In genomic region chr13:83450820-83451219, GRCm38 (mm10) we compare ENCODE assay signal across 12 mouse cellular contexts. TPM values are rescaled to one million over a fixed set of nuclear protein-coding genes. Genes with fewer than 3 reads are reported as not detected.
DNase-seq lines count a peak whose midpoint lies in the region; ATAC-seq and TF ChIP-seq lines count a peak whose summit lies in the region.
"Had no signal": no experiment of that assay in that cellular context is flagged by ENCODE, and none has a peak within 500 bp of the region (broad histone marks: within the 10 kb centered on the region; RNA-seq: fewer than 3 reads in every experiment).

No protein-coding gene starts in this region.

- no peak for TF ChIP-seq CTCF in heart, postnatal 0 days (IDR thresholded peaks at IDR 0.05; ENCODE audit: low read depth)
- no peak for TF ChIP-seq CTCF in heart, adult 2 months (IDR thresholded peaks at IDR 0.05)
- no peak for TF ChIP-seq CTCF in MEL (IDR thresholded peaks at IDR 0.05 in 2 of 3, conservative IDR thresholded peaks at IDR 0.05 in 1 of 3; ENCODE audit: control insufficient read depth in 1 of 3, insufficient read depth in 1 of 3, low read depth in 2 of 3, low read length in 3 of 3, poor library complexity in 1 of 3, severe bottlenecking in 1 of 3)

- H3K9me3 ChIP-seq in heart, postnatal 0 days (replicated peaks; ENCODE audit: control insufficient read depth, low read length): no peaks in the 10 kb centered on the region
- H3K9me3 ChIP-seq in MEL (replicated peaks; ENCODE audit: insufficient read depth, low read length): no peaks in the 10 kb centered on the region
- H3K9me3 ChIP-seq in limb, embryonic 11.5 days (ENCODE audit: control insufficient read depth, low read length): no peaks in the 10 kb centered on the region
- H3K9me3 ChIP-seq in neural tube, embryonic 15.5 days (replicated peaks): no peaks in the 10 kb centered on the region
- H3K9me3 ChIP-seq: intestine, embryonic 15.5 days; limb, embryonic 15.5 days; stomach, embryonic 15.5 days had no signal

- intact Hi-C loops in heart, adult 2 months (cut with DNase I): no loop called here

- no peak overlapping the region for H3K9ac ChIP-seq in heart, postnatal 0 days (replicated peaks; ENCODE audit: low read depth, low read length)
- H3K9ac ChIP-seq in heart, adult 2 months (ENCODE audit: low read depth, low read length): no peak overlapping the region
- H3K9ac ChIP-seq in MEL (ENCODE audit: control insufficient read depth, low read depth, low read length, poor library complexity, severe bottlenecking): no peak overlapping the region
- H3K9ac ChIP-seq in limb, embryonic 11.5 days (ENCODE audit: low read length): no peak overlapping the region
- no peak overlapping the region for H3K9ac ChIP-seq in neural tube, embryonic 15.5 days (replicated peaks)
- H3K9ac ChIP-seq: intestine, embryonic 15.5 days; limb, embryonic 15.5 days; stomach, embryonic 15.5 days had no signal

- H3K36me3 ChIP-seq in heart, postnatal 0 days (replicated peaks; ENCODE audit: control insufficient read depth, insufficient read depth, low read length): no peaks in the 10 kb centered on the region
- H3K36me3 ChIP-seq in heart, adult 2 months (ENCODE audit: control insufficient read depth, insufficient read depth, low read length): no peaks in the 10 kb centered on the region
- H3K36me3 ChIP-seq in MEL (ENCODE audit: control insufficient read depth in 1 of 2, insufficient read depth in 2 of 2, low read length in 2 of 2): peaks cover 0 to 16% of the 10 kb centered on the region in 2 experiments; a peak in 2 of 4 replicates
- H3K36me3 ChIP-seq in limb, embryonic 11.5 days (ENCODE audit: control insufficient read depth, insufficient read depth, low read length): no peaks in the 10 kb centered on the region
- no peaks in the 10 kb centered on the region for H3K36me3 ChIP-seq in neural tube, embryonic 15.5 days
- H3K36me3 ChIP-seq: intestine, embryonic 15.5 days; limb, embryonic 15.5 days; stomach, embryonic 15.5 days had no signal

- peak; percentile 39 for DNase-seq in heart, postnatal 0 days (ENCODE audit: low spot score)
- DNase-seq in heart, adult 2 months: no peak
- peak; percentile 59 for DNase-seq in MEL (ENCODE audit: low read depth, low spot score)
- peak; percentile 38 for DNase-seq in embryo, embryonic 11.5 days (ENCODE audit: low read depth, low spot score)
- peak; percentile 61 for DNase-seq in limb, embryonic 11.5 days (ENCODE audit: low spot score)
- no peak for DNase-seq in spleen, adult 18-20 months
- DNase-seq: lung, postnatal 4 days; right cerebral cortex, adult 18-20 months had no signal

- ATAC-seq in heart, postnatal 0 days (ENCODE audit: insufficient read depth, low read depth): no peak
- ATAC-seq in limb, embryonic 11.5 days (ENCODE audit: insufficient number of reproducible peaks, low FRiP score, low TSS enrichment, low read depth): peak; percentile 77; the same call in 1 of the 2 replicates
- ATAC-seq in neural tube, embryonic 15.5 days (ENCODE audit: low FRiP score): no peak
- ATAC-seq: intestine, embryonic 15.5 days had no signal

- no peaks in the 10 kb centered on the region for H3K4me1 ChIP-seq in heart, postnatal 0 days (ENCODE audit: control insufficient read depth, insufficient read depth)
- H3K4me1 ChIP-seq in heart, adult 2 months (ENCODE audit: control insufficient read depth, insufficient read depth, low read length): no peaks in the 10 kb centered on the region
- H3K4me1 ChIP-seq in MEL (ENCODE audit: control insufficient read depth in 1 of 2, insufficient read depth in 2 of 2, low read length in 2 of 2): peaks cover 2 to 11% of the 10 kb centered on the region in 2 experiments; a peak in 3 of 4 replicates
- H3K4me1 ChIP-seq in limb, embryonic 11.5 days (ENCODE audit: control insufficient read depth, insufficient read depth, low read length): no peaks in the 10 kb centered on the region
- H3K4me1 ChIP-seq in neural tube, embryonic 15.5 days: no peaks in the 10 kb centered on the region
- H3K4me1 ChIP-seq: intestine, embryonic 15.5 days; limb, embryonic 15.5 days; stomach, embryonic 15.5 days had no signal

- no peak for TF ChIP-seq POLR2A in heart, adult 2 months (IDR thresholded peaks at IDR 0.05; ENCODE audit: insufficient read depth, low read depth, low read length)
- TF ChIP-seq POLR2A in MEL (IDR thresholded peaks at IDR 0.05; ENCODE audit: control insufficient read depth in 1 of 2, insufficient read depth in 1 of 2, low read depth in 1 of 2, low read length in 2 of 2, poor library complexity in 1 of 2): no peak

- H3K27me3 ChIP-seq in heart, postnatal 0 days (ENCODE audit: control insufficient read depth, insufficient read depth, low read length): no peaks in the 10 kb centered on the region
- no peaks in the 10 kb centered on the region for H3K27me3 ChIP-seq in heart, adult 2 months (ENCODE audit: control insufficient read depth, insufficient read depth, low read length)
- H3K27me3 ChIP-seq in MEL (ENCODE audit: control insufficient read depth in 1 of 2, insufficient read depth in 2 of 2, low read length in 2 of 2): no peaks in the 10 kb centered on the region
- H3K27me3 ChIP-seq in limb, embryonic 11.5 days (ENCODE audit: control insufficient read depth, insufficient read depth, low read length): no peaks in the 10 kb centered on the region
- H3K27me3 ChIP-seq in neural tube, embryonic 15.5 days (replicated peaks): no peaks in the 10 kb centered on the region
- H3K27me3 ChIP-seq: intestine, embryonic 15.5 days; limb, embryonic 15.5 days; stomach, embryonic 15.5 days had no signal

- H3K79me2 ChIP-seq in heart, adult 2 months (replicated peaks; ENCODE audit: control insufficient read depth, insufficient read depth, low read length): no peaks in the 10 kb centered on the region
- no peaks in the 10 kb centered on the region for H3K79me2 ChIP-seq in MEL (ENCODE audit: control insufficient read depth, insufficient read depth, low read length, poor library complexity)

- H3K4me3 ChIP-seq in heart, postnatal 0 days (ENCODE audit: low read depth, low read length): no peak overlapping the region
- no peak overlapping the region for H3K4me3 ChIP-seq in heart, adult 2 months
- no peak overlapping the region for H3K4me3 ChIP-seq in MEL (ENCODE audit: control insufficient read depth in 1 of 2, insufficient read depth in 1 of 2, low read depth in 2 of 2, low read length in 2 of 2)
- H3K4me3 ChIP-seq in limb, embryonic 11.5 days (ENCODE audit: low read depth, low read length): no peak overlapping the region
- no peak overlapping the region for H3K4me3 ChIP-seq in neural tube, embryonic 15.5 days (replicated peaks)
- H3K4me3 ChIP-seq: intestine, embryonic 15.5 days; limb, embryonic 15.5 days; stomach, embryonic 15.5 days had no signal

- no peak overlapping the region for H3K4me2 ChIP-seq in heart, postnatal 0 days (ENCODE audit: low read depth, low read length)
- H3K4me2 ChIP-seq in limb, embryonic 11.5 days (ENCODE audit: low read depth, severe bottlenecking): no peak overlapping the region
- H3K4me2 ChIP-seq in neural tube, embryonic 15.5 days: no peak overlapping the region
- H3K4me2 ChIP-seq: intestine, embryonic 15.5 days; limb, embryonic 15.5 days; stomach, embryonic 15.5 days had no signal

- no peak for TF ChIP-seq RAD21 in MEL (IDR thresholded peaks at IDR 0.05; ENCODE audit: low read depth, low read length)

- no peak overlapping the region for H3K27ac ChIP-seq in heart, postnatal 0 days (ENCODE audit: low read depth)
- no peak overlapping the region for H3K27ac ChIP-seq in heart, adult 2 months
- H3K27ac ChIP-seq in MEL (ENCODE audit: control insufficient read depth, low read depth, low read length): no peak overlapping the region
- no peak overlapping the region for H3K27ac ChIP-seq in limb, embryonic 11.5 days (replicated peaks; ENCODE audit: low read depth, low read length)
- no peak overlapping the region for H3K27ac ChIP-seq in neural tube, embryonic 15.5 days (replicated peaks)
- H3K27ac ChIP-seq: intestine, embryonic 15.5 days; limb, embryonic 15.5 days; stomach, embryonic 15.5 days had no signal

- TF ChIP-seq EP300 in heart, postnatal 0 days (IDR thresholded peaks at IDR 0.05; ENCODE audit: low read depth): no peak
- no peak for TF ChIP-seq EP300 in heart, adult 2 months (IDR thresholded peaks at IDR 0.05; ENCODE audit: insufficient read depth, low read depth, low read length)
- TF ChIP-seq EP300 in MEL (IDR thresholded peaks at IDR 0.05; ENCODE audit: low read depth in 1 of 2, low read length in 2 of 2): no peak

TF ChIP-seq in MEL, 35 proteins besides CTCF, POLR2A, EP300 and RAD21 (continues in another document):
- TF ChIP-seq CHD2 (IDR thresholded peaks at IDR 0.05; ENCODE audit: low read length) (no peak), MEF2A (IDR thresholded peaks at IDR 0.05; ENCODE audit: extremely low read depth, insufficient replicate concordance, low read depth, low read length, poor library complexity, severe bottlenecking) (no peak), UBTF (IDR thresholded peaks at IDR 0.05; ENCODE audit: borderline replicate concordance, insufficient read depth, low read depth, low read length) (no peak), MXI1 (IDR thresholded peaks at IDR 0.05; ENCODE audit: low read depth, low read length) (no peak), NELFE (IDR thresholded peaks at IDR 0.05; ENCODE audit: low read depth, low read length) (no peak), ZC3H11A (IDR thresholded peaks at IDR 0.05; ENCODE audit: low read depth, low read length) (no peak), POLR2AphosphoS5 (IDR thresholded peaks at IDR 0.05; ENCODE audit: borderline replicate concordance, low read depth, low read length) (no peak), RCOR1 (IDR thresholded peaks at IDR 0.05; ENCODE audit: low read depth, low read length) (no peak), E2F4 (IDR thresholded peaks at IDR 0.05; ENCODE audit: borderline replicate concordance, low read depth, low read length) (no peak), BHLHE40 (IDR thresholded peaks at IDR 0.05; ENCODE audit: borderline replicate concordance, low read depth, low read length) (no peak), TBP (IDR thresholded peaks at IDR 0.05; ENCODE audit: low read depth, low read length) (no peak), JUND (IDR thresholded peaks at IDR 0.05; ENCODE audit: low read depth, low read length) (no peak), MAX (IDR thresholded peaks at IDR 0.05; ENCODE audit: low read length) (no peak), MAZ (IDR thresholded peaks at IDR 0.05; ENCODE audit: low read depth, low read length) (no peak)

RNA-seq across cellular contexts. Expression of gene Mef2c, which starts 53.0 kb away (rescaled TPM):
- total RNA-seq in heart, postnatal 0 days (2014; rRNA removed; ENCODE audit: low replicate concordance): 66.9 and 69.0 TPM in 2 replicates
- 81.9 and 84.3 TPM in 2 replicates for polyA plus RNA-seq in heart, postnatal 0 days (2015; fragmentation: Nextera tagmentation; extraction: Ambion mirVana)
- 10 to 100 TPM; 56.5 to 74.1 TPM for total RNA-seq in heart, adult 2 months (2021)
- polyA plus RNA-seq in heart, adult 2 months (2012; rRNA removed): 35.5 and 50.7 TPM in 2 replicates
- not detected in 2 replicates for total RNA-seq in MEL (2012; rRNA removed)
- polyA plus RNA-seq in MEL (2012; ENCODE audit: insufficient read depth in 1 of 2, insufficient read length in 2 of 2, low read depth in 1 of 2, low replicate concordance in 2 of 2, missing spikeins in 1 of 2): not detected
- 27.8 and 28.9 TPM in 2 replicates for polyA plus RNA-seq in limb, embryonic 11.5 days (2014; fragmentation: Nextera tagmentation; extraction: Ambion mirVana)
- 29.7 and 30.8 TPM in 2 replicates for polyA plus RNA-seq in neural tube, embryonic 15.5 days (2015; fragmentation: Nextera tagmentation; extraction: Ambion mirVana)

Comparison
In these comparisons a context has a peak if more than half of its experiments do, and no peak if none do; other contexts are left out.
1. DNase-seq: peak in heart, postnatal 0 days (single experiment), MEL (single experiment), embryo, embryonic 11.5 days (single experiment) and limb, embryonic 11.5 days (single experiment); none in heart, adult 2 months (0 of 2) and spleen, adult 18-20 months (0 of 2).
2. RNA of gene Mef2c, which starts 53.0 kb away (polyA plus RNA-seq): 81.9 to 84.3 TPM in heart, postnatal 0 days, 35.5 to 50.7 TPM in heart, adult 2 months, 29.7 to 30.8 TPM in neural tube, embryonic 15.5 days and 27.8 to 28.9 TPM in limb, embryonic 11.5 days; not detected in MEL; every median in the first group is over 10 times any median in the second.